Mouse (Mus musculus): ENCODE results near the gene B3gnt6.

B3gnt6 gene

GRCm38 (mm10) chr7:98145402-98145801 lies 53.9 kb downstream of the B3gnt6 start, which contains the start of gene Omp:
Gene Omp (minus strand): TSS chr7:98145502.
- CTCF ChIA-PET: interaction anchor here in 3 of 4 experiments (0.8 to 8.2 kb wide), 13 partner anchors 9 to 74 kb away, joined by 3 to 68 read pairs (median 4); no protein-coding TSS in a partner anchor
- POLR2A ChIA-PET: interaction anchor here in 3 of 4 experiments (0.6 to 7.2 kb wide), 4 partner anchors 12 to 509 kb away, joined by 3 to 44 read pairs (median 6); no protein-coding TSS in a partner anchor

- ChIA-PET CTCF (interaction anchor here (0.6 to 8.2 kb wide), 14 partner anchors 10 to 199 kb away, joined by 3 to 68 read pairs (median 15); no protein-coding TSS in a partner anchor), POLR2A (interaction anchor here in 2 of 4 experiments (0.5 to 7.2 kb wide), 9 partner anchors 10 to 64 kb away, joined by 3 to 44 read pairs (median 5); no protein-coding TSS in a partner anchor)
Measured at GRCm38 (mm10) chr7:98142648-98143047, 56.6 kb downstream of the B3gnt6 start.
